Mouse (Mus musculus): Measurements from ENCODE around the gene Arhgap15.

DNA sequence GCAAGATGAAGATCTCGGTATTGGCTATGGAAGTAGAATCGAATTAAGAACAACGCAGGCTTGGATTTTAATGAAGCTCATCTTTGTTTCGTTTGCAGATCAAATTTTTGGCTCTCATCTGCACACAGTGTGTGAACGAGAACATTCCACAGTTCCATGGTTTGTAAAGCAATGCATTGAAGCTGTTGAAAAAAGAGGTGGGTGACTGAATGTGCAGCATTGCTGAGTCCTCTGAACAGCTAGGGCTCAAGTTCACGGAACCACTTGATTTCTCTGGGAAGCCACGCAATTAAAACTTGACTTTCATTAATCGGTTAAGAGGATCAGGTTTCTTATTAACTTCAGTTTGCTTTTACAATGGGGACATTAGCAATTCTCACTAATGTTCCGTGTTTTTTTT is 393.5 kb downstream of the Arhgap15 start:
- TF ChIP-seq POLR2A (IDR thresholded peaks at IDR 0.05; ENCODE audit: extremely low read depth, insufficient read depth, low read length): no peak
- TF ChIP-seq CTCF (IDR thresholded peaks at IDR 0.05; ENCODE audit: low read depth, low read length): no peak
